Mouse (Mus musculus) forebrain, embryonic 13.5 days (tissue): ENCODE measurements around the gene Trdmt1. TPM values are rescaled to one million over a fixed set of nuclear protein-coding genes. Genes with fewer than 3 reads are reported as not detected.
A peak's percentile ranks its signal among the peaks of the same experiment; 100 is the strongest.
"Not testable (repeated sequence)": the region's sequence is repeated elsewhere in the genome, so short reads cannot be mapped to it uniquely, and the experiment has no call there.

Source experiments
- ATAC-seq: fragments of 200-750 bp; cut with Nextera tagmentation; 2 replicates; pipeline ENCODE4 v1.8.0; 2017
- H3K27ac ChIP-seq: fragments of 300-500 bp; sonication (generic); 2 replicates; pipeline ENCODE4 v1.5.1; 2015; ENCODE audit warnings: inconsistent platforms, mild to moderate bottlenecking, moderate library complexity
- H3K27me3 ChIP-seq: fragments of 300-500 bp; sonication (generic); 2 replicates; pipeline ENCODE4 v1.6.1; 2015; ENCODE audit warnings: mild to moderate bottlenecking, inconsistent platforms
- H3K36me3 ChIP-seq: fragments of 300-500 bp; sonication (generic); 2 replicates; pipeline ENCODE4 v1.6.1; 2015; ENCODE audit warnings: mild to moderate bottlenecking, inconsistent platforms; ENCODE audit not compliant: poor library complexity, severe bottlenecking
- H3K4me1 ChIP-seq: fragments of 300-500 bp; sonication (generic); 2 replicates; pipeline ENCODE4 v1.6.1; 2015; ENCODE audit warnings: inconsistent platforms
- H3K4me2 ChIP-seq: fragments of 300-500 bp; sonication (generic); 2 replicates; pipeline ENCODE4 v1.6.1; 2015; ENCODE audit warnings: inconsistent platforms, mild to moderate bottlenecking, moderate library complexity
- H3K4me3 ChIP-seq: fragments of 300-500 bp; sonication (generic); 2 replicates; pipeline ENCODE4 v1.5.1; 2015; ENCODE audit warnings: mild to moderate bottlenecking, inconsistent platforms
- H3K9ac ChIP-seq: fragments of 300-500 bp; sonication (generic); 2 replicates; pipeline ENCODE4 v1.6.1; 2015; ENCODE audit warnings: mild to moderate bottlenecking, inconsistent platforms
- H3K9me3 ChIP-seq: fragments of 300-500 bp; sonication (generic); replicated peaks from 2 replicates; pipeline ENCODE4 v1.6.1; 2016; ENCODE audit warnings: inconsistent platforms
- WGBS: fragments of 180-500 bp; shearing (Covaris S2); methylation state at CpG from one replicate; pipeline ENCODE4 v1.1.7; 2015; 5-methylcytosine and 5-hydroxymethylcytosine counted together
- polyA plus RNA-seq: library from polyadenylated mRNA; unstranded; fragments of >200 nt; fragmentation: Nextera tagmentation; extraction: Ambion mirVana; gene quantifications from 2 replicates; pipeline ENCODE4 v1.2.1, GENCODE M21; 2015

Trdmt1 gene
- 8.6 and 9.7 TPM in 2 replicates for polyA plus RNA-seq

GRCm38 (mm10) chr2:13544193-13544824 lies at the start of gene Trdmt1:
Trdmt1 (minus strand) TSS chr2:13544668.
- Histone ChIP-seq H3K4me3 (peak within 1 kb of the TSS; percentile 63), H3K4me2 (peak within 1 kb of the TSS; percentile 66), H3K9ac (peak within 1 kb of the TSS; percentile 76), H3K36me3 (no peaks in the 10 kb centered on the region), H3K27ac (peak within 1 kb of the TSS; percentile 95), H3K27me3 (no peaks in the 10 kb centered on the region), H3K9me3 (no peaks in the 10 kb centered on the region), H3K4me1 (peaks cover 18% of the 10 kb centered on the region)
- WGBS: 0% methylated on average over 34 of the region's 39 CpGs
- ATAC-seq: peak; percentile 99

GRCm38 (mm10) chr2:13593328-13593727 lies 48.9 kb upstream of the Trdmt1 start:
- no peak overlapping the region for H3K27ac ChIP-seq
- WGBS: 92% methylated on average over 4 of the region's 4 CpGs

GRCm38 (mm10) chr2:13583746-13584145 lies 39.3 kb upstream of the Trdmt1 start:
- H3K4me3 ChIP-seq, H3K27me3 ChIP-seq, H3K9ac ChIP-seq, H3K4me2 ChIP-seq, H3K9me3 ChIP-seq, H3K27ac ChIP-seq, ATAC-seq: not testable (repeated sequence)
- H3K36me3 ChIP-seq: peaks cover 44% of the 10 kb centered on the region
- peaks cover 12% of the 10 kb centered on the region for H3K4me1 ChIP-seq

More at GRCm38 (mm10) chr2:13593328-13593727, 48.9 kb upstream of the Trdmt1 start:
- no peak overlapping the region for H3K9ac ChIP-seq
- no peak overlapping the region for H3K4me3 ChIP-seq
- H3K4me1 ChIP-seq: no peaks in the 10 kb centered on the region
- H3K36me3 ChIP-seq: no peaks in the 10 kb centered on the region
- no peak for ATAC-seq
- H3K9me3 ChIP-seq: no peaks in the 10 kb centered on the region
- H3K4me2 ChIP-seq: no peak overlapping the region
- no peaks in the 10 kb centered on the region for H3K27me3 ChIP-seq

- Histone ChIP-seq H3K4me3 (no peak overlapping the region), H3K9ac (no peak overlapping the region), H3K36me3 (peaks cover 56% of the 10 kb centered on the region), H3K9me3 (no peaks in the 10 kb centered on the region), H3K4me2 (no peak overlapping the region), H3K27ac (no peak overlapping the region), H3K4me1 (peaks cover 23% of the 10 kb centered on the region), H3K27me3 (no peaks in the 10 kb centered on the region)
- WGBS: 81% methylated on average over 3 of the region's 3 CpGs
- ATAC-seq: no peak
These were observed 37.7 kb upstream of the Trdmt1 start for GRCm38 (mm10) chr2:13582184-13582583.

- no peaks in the 10 kb centered on the region for H3K9me3 ChIP-seq
- no peaks in the 10 kb centered on the region for H3K27me3 ChIP-seq
- H3K36me3 ChIP-seq: peaks cover 58% of the 10 kb centered on the region
- H3K9ac ChIP-seq: no peak overlapping the region
- WGBS: 59% methylated on average over 11 of the region's 11 CpGs
- no peak overlapping the region for H3K27ac ChIP-seq
- no peak overlapping the region for H3K4me3 ChIP-seq
- no peak for ATAC-seq
- H3K4me2 ChIP-seq: no peak overlapping the region
- peaks cover 39% of the 10 kb centered on the region for H3K4me1 ChIP-seq
These were observed 35.5 kb upstream of the Trdmt1 start for GRCm38 (mm10) chr2:13579991-13580390.

GRCm38 (mm10) chr2:13579315-13579714 lies 34.8 kb upstream of the Trdmt1 start:
- no peak for ATAC-seq

GRCm38 (mm10) chr2:13578473-13579152 lies 34.1 kb upstream of the Trdmt1 start:
- Histone ChIP-seq H3K27me3 (no peaks in the 10 kb centered on the region), H3K9ac (no peak overlapping the region), H3K4me2 (0 out of 2 replicates have a peak overlapping the region, but pooled peaks have one; percentile 4), H3K9me3 (no peaks in the 10 kb centered on the region), H3K4me1 (peaks cover 43% of the 10 kb centered on the region), H3K27ac (peak overlapping the region; percentile 36; the same call in 1 of the 2 replicates), H3K4me3 (no peak overlapping the region), H3K36me3 (peaks cover 58% of the 10 kb centered on the region)
- WGBS: 55% methylated on average over 14 of the region's 14 CpGs
- no peak for ATAC-seq

More at GRCm38 (mm10) chr2:13579315-13579714, 34.8 kb upstream of the Trdmt1 start:
- Histone ChIP-seq H3K9ac (no peak overlapping the region), H3K36me3 (peaks cover 58% of the 10 kb centered on the region), H3K4me3 (no peak overlapping the region), H3K4me1 (peaks cover 43% of the 10 kb centered on the region), H3K9me3 (no peaks in the 10 kb centered on the region), H3K27ac (no peak overlapping the region), H3K27me3 (no peaks in the 10 kb centered on the region), H3K4me2 (no peak overlapping the region)
- WGBS: 90% methylated on average over 8 of the region's 8 CpGs

- Histone ChIP-seq H3K27me3 (no peaks in the 10 kb centered on the region), H3K9me3 (no peaks in the 10 kb centered on the region), H3K4me3 (peak overlapping the region; percentile 20), H3K4me1 (peaks cover 52% of the 10 kb centered on the region), H3K27ac (no peak overlapping the region), H3K9ac (no peak overlapping the region), H3K4me2 (peak overlapping the region; percentile 38), H3K36me3 (peaks cover 48% of the 10 kb centered on the region)
- no peak for ATAC-seq
- WGBS: 96% methylated on average over 1 of the region's 1 CpGs
These were observed 32.9 kb upstream of the Trdmt1 start for GRCm38 (mm10) chr2:13577399-13577798.

- peaks cover 33% of the 10 kb centered on the region for H3K36me3 ChIP-seq
- peak; percentile 44 for ATAC-seq
- H3K9ac ChIP-seq: peak overlapping the region; percentile 95
- H3K4me1 ChIP-seq: peaks cover 57% of the 10 kb centered on the region
- H3K4me3 ChIP-seq: peak overlapping the region; percentile 63
- no peaks in the 10 kb centered on the region for H3K9me3 ChIP-seq
- H3K4me2 ChIP-seq: peak overlapping the region; percentile 75
- under 1% methylated on average over 6 of the region's 6 CpGs for WGBS
- peak overlapping the region; percentile 97 for H3K27ac ChIP-seq
- no peaks in the 10 kb centered on the region for H3K27me3 ChIP-seq
These were observed 31.5 kb upstream of the Trdmt1 start for GRCm38 (mm10) chr2:13575926-13576325.

- ATAC-seq: no peak
- H3K36me3 ChIP-seq: peaks cover 28% of the 10 kb centered on the region
- H3K9me3 ChIP-seq: no peaks in the 10 kb centered on the region
- H3K9ac ChIP-seq: peak overlapping the region; percentile 95
- peaks cover 57% of the 10 kb centered on the region for H3K4me1 ChIP-seq
- H3K27me3 ChIP-seq: no peaks in the 10 kb centered on the region
- H3K27ac ChIP-seq: peak overlapping the region; percentile 97
- peak overlapping the region; percentile 63 for H3K4me3 ChIP-seq
- WGBS: under 1% methylated on average over 13 of the region's 13 CpGs
- H3K4me2 ChIP-seq: peak overlapping the region; percentile 75
These were observed 30.9 kb upstream of the Trdmt1 start for GRCm38 (mm10) chr2:13575287-13575801.

- WGBS: 2% methylated on average over 21 of the region's 21 CpGs
These were observed 30.3 kb upstream of the Trdmt1 start for GRCm38 (mm10) chr2:13574801-13575150.

GRCm38 (mm10) chr2:13574066-13574800 lies 29.8 kb upstream of the Trdmt1 start:
- peak overlapping the region; percentile 63 for H3K4me3 ChIP-seq
- H3K4me1 ChIP-seq: peaks cover 48% of the 10 kb centered on the region
- WGBS: under 1% methylated on average over 46 of the region's 46 CpGs
- H3K36me3 ChIP-seq: peaks cover 17% of the 10 kb centered on the region
- H3K9me3 ChIP-seq: no peaks in the 10 kb centered on the region
- peak overlapping the region; percentile 97 for H3K27ac ChIP-seq
- H3K4me2 ChIP-seq: peak overlapping the region; percentile 75
- peak; percentile 92 for ATAC-seq
- no peaks in the 10 kb centered on the region for H3K27me3 ChIP-seq
- peak overlapping the region; percentile 95 for H3K9ac ChIP-seq

More at GRCm38 (mm10) chr2:13574801-13575150, 30.3 kb upstream of the Trdmt1 start:
- peak overlapping the region; percentile 75 for H3K4me2 ChIP-seq
- peak overlapping the region; percentile 97 for H3K27ac ChIP-seq
- no peaks in the 10 kb centered on the region for H3K27me3 ChIP-seq
- H3K36me3 ChIP-seq: peaks cover 23% of the 10 kb centered on the region
- peak overlapping the region; percentile 95 for H3K9ac ChIP-seq
- peaks cover 54% of the 10 kb centered on the region for H3K4me1 ChIP-seq
- no peak for ATAC-seq
- H3K9me3 ChIP-seq: no peaks in the 10 kb centered on the region
- H3K4me3 ChIP-seq: peak overlapping the region; percentile 63
